Mouse (Mus musculus) frontal cortex, adult (tissue): ENCODE results near the gene B3gnt3.
"Not testable (repeated sequence)": the region's sequence is repeated elsewhere in the genome, so short reads cannot be mapped to it uniquely, and the experiment has no call there.

Source experiments
- ATAC-seq: cut with Nextera tagmentation; 2 replicates; pipeline ENCODE4 v1.9.2; 2017; ENCODE audit warnings: mild to moderate bottlenecking, moderate library complexity, mixed read lengths; ENCODE audit not compliant: low TSS enrichment

The B3gnt3 gene

DNA sequence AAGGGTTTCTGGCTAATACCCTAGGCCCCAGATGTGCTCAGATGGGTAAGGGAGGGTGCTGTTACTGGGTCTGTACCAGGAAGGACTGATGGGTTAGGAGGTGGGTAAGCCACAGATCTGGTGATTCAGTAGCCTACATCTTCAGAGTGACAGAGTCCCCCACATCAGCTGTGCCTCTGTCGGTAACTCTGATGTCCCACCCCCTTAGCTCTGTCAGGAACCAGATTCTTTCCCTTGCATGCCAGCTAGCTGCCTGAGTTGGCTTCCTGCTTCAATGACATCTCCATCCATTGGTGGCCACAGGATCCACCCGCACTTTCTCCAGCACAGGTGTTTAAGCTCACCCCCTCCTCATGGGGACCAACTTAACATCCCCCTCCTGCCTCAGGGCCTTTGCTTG lies 10.0 kb upstream of the B3gnt3 start:
- peak; percentile 44 for ATAC-seq

DNA sequence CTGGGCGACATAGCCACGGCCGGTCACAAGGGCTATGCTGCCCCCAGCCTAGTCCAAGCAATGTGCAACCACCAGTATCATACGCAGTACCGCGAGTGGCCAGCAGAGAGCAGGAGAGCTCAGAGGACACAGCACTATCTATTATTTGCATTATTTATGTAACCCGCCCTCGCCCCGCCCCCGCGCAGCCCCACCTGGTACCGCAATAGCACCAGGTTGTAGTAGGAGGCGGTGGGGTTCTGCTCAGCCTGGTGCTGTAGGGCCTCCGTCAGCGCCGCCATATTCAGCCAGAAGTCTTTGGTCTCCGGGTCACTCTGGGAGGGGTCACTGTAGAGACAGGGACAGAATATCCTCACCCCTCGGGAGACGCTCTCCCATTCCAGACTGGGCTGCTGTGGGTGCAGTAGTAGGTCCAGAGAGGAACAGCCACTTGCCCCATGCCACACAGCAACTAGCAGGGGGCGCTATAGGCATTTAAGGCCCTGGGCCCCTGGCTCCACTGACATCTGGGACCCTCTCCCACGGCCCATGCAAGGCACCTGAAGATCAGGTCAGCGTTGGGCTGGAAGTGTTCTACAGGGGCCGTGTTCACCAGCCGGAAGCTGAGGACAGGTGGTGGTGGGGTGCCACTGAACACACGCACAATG lies 8.3 kb upstream of the B3gnt3 start:
- ATAC-seq = peak; percentile 27

DNA sequence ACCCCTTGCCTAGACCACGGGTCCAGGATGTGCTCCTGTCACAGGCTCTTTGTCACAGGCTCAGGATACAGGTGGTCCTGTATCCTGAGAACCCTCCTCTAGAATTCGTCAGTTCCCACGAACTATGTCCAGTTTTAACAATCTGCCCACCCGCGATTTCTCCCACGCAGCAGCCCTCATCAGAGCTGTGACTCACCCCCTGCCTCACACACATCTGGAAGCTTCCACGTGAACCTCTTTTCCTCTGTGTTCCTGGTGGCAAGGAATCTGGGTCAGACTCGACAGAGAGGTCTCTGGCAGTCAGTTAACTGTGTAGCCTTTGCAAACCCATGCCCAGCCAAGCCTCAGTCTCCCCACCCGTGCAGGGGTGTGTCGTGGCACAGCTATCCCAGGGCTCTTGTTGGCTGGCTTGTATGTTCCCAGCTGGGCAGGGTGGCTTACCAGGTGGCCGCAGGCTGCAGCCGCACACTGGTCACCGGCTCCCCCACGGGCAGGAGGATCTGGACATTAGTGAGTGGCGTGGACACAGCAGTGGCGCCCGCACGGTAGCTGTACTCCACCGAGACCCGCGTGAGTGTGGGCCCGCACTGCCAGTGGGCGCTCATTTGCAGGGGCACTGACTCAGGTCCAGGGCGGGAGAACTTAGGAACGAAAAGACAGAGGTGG lies 7.7 kb upstream of the B3gnt3 start:
- ATAC-seq = peak; percentile 13

DNA sequence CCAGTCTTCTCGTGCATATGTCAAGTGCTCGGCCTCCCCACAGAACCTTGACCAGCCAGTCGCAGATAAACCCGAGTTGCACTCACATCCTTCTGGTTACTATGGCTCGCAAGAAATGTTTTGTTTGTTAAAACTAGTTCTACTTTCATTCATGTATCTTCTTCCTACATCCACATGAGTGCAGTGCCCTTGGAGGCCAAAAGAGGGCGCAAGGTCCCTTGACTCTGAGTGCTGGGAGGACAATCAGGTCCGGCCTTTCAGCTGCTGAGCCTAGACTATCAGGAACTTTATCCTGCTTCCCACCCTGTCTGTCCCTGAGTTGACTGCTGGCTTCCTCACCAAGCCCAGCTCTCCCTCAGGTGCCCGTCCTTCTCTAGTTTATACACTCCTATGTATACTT lies 6.3 kb upstream of the B3gnt3 start:
- no peak for ATAC-seq

DNA sequence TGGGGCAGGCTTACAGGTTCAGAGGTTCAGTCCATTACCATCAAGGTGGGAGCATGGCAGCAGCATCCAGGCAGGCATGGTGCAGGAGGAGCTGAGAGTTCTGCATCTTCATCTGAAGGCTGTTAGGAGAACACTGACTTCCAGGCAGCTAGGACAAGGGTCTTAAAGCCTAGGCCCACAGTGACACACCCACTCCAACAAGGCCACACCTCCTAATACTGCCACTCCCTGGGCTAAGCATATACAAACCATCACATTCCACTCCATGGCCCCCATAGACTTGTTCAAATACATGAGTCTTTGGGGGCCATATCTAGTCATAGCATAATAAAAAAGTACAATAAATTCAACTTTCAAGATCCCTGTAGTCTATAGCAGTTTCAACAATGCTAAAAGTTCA lies 1.8 kb upstream of the B3gnt3 start:
- ATAC-seq = not testable (repeated sequence)

DNA sequence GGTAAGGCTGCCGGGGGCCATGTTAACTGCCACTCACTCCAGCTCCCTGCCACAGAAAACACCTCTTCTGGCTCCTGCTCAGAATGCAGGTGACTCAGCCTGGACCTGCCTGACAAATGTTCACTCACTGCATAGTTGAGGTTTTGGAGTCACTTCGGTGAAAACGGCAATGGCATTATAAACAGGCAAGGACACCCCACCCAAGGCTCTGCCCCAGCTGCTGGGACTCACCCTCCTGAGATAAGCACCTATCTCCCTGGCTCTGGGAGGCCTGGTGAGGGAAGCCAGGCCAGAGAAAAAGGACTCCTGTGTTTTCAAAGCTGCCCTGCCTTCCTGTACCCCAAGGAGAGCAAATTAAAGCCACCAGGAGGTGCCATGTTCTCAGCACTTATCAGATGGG lies 1.3 kb upstream of the B3gnt3 start:
- no peak for ATAC-seq

DNA sequence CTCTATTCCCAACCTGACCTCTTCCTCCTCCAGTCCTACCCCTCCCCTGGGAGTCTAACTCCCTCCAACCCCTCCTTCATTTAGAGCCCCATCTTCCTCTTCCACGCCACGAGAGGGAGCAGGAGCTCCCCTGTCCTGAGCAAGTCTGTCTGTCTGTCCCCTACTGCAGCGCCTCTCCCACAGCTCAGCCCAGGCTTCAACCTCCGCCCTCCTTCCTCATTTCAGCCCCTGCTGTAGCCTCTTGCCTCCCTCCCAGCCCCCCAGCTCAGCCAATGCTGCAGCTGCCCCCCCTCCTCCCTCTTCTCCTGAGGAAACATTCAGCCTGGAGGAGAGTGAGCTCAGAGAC lies 471 bp upstream of the B3gnt3 start:
- no peak for ATAC-seq

DNA sequence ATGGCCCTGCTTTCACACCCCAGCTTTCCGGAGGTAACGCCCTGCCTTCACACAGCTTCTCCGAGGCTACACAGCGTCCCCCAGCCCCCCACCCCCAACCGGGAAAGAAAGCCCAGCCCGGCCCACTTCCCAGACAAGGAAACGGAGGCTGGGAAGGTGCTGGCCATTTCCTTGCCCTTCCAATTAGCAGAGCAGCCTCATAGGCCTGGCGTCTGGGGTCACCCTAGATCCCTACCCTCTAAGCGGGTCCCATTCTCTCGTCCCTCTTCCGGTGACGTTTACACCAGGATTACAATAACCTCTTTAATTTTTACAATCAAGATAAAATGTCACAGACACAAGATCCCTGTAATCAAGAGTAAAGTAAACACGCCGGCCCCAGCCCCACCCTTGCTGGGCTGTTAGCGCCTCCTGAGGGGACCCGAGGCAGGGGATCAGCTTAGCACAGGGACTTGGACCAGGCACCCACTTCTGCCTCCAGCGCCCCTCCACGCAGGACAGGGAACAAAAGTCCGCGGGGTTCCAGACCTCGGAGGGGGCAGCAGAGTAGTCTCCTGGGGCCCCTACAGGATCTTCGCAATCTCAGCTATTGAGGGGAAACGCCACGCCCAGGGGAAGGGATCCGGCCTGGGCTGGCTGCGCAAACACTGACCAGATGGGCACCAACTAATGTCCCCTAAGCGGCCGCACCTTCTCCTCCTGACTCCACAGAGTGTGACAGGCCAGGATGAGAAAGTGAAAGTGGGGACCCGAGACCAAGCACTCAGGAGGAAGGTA lies 908 bp downstream of the B3gnt3 start:
- no peak for ATAC-seq

DNA sequence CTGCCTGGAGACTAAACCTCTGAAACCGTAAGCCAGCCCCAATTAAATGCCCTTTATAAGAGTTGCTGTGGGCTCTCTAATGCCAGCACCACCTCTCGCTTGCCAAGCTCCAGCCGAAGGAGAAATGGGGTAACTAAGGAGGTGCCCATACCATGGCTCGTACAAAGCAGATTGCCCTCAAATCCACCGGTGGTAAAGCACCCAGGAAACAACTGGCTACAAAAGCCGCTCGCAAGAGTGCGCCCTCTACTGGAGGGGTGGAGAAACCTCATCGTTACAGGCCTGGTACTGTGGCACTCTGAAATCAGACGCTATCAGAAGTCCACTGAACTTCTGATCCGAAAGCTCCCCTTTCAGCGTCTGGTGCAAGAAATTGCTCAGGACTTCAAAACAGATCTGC lies 6.1 kb downstream of the B3gnt3 start:
- not testable (repeated sequence) for ATAC-seq

DNA sequence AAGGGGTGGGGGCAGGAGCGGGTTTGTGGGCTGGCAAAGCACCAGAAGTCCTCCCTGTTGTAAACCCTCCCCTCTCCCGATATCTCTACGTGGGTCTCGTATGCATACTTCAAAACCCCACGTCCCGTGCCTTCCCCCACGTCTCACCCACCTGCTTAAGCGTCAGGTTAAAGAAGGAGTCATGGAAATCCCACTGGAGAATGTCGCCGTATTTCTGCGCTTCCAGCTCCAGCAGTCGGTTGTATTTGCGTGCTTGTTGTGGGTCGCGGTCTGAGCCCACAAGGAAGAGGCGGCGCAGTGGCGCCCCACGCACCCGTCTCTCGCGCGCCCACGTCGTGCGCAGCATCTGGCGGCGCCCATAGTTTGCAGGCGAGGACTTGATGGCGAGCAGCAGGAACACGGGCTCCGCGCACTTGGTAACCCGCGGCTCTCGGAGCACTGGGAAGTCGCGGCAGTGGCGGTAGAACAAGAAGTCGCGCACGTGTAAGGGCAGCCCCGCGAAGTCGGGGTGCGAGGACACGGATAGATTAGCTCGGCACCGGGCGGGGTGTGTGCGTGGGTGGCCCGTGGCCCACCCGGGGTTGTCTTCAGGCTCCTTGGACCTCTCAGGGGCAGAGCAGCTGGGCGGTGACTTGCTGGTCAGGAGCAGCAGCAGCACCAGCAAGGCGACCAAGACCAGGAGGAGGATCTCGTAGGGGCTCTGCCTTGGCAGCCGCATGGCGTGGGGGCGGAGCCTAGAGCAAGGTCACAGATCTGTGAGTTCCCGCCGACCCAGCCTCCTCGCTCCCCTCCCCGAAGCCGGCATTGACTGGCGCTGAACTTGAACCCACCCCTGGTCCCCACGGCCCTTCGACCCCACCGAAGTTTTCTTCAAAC lies 8.2 kb downstream of the B3gnt3 start:
- peak; percentile 27; the same call in 1 of the 2 replicates for ATAC-seq

DNA sequence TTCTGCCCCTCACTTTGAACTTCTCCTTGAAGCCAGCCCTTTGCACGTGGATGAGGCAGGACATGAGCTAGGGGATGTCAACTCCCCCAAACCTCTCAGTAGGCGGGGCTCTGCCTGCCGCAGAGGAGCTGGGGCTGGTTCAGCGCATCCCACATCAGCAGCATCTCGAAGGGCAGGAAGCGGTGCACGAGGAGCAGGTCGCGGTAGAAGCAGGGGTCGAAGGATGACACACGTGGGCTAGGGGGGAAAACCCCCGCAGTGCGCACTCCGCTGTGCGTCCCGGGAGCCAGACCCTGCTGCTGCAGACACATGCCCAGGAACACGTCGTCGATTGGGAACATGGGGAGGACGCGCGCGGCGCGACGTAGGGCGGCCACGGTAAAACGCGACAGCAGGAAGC lies 9.1 kb downstream of the B3gnt3 start:
- ATAC-seq = no peak

DNA sequence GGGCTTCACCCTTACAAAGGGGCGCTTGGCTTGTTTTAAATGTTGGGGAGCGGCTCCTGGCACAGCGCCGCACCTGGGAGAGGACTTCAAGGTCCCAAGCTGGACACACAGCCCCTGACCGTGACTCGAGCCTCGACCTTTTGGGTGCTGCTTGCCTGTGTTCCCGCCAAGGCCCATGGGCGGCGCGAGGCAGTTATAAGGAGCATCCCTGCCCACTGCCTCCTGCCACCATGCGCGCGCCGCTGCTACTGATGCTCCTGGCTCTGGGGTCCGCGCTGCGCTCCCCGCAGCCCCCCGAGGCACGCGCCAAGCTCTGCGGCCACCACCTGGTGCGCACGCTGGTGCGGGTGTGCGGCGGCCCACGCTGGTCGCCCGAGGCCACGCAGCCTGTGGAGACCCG lies 12.6 kb downstream of the B3gnt3 start, which contains the start of gene Insl3:
Gene Insl3, plus strand, starts transcription at position 187 of the 400 bp plus-strand sequence.
- ATAC-seq = no peak

DNA sequence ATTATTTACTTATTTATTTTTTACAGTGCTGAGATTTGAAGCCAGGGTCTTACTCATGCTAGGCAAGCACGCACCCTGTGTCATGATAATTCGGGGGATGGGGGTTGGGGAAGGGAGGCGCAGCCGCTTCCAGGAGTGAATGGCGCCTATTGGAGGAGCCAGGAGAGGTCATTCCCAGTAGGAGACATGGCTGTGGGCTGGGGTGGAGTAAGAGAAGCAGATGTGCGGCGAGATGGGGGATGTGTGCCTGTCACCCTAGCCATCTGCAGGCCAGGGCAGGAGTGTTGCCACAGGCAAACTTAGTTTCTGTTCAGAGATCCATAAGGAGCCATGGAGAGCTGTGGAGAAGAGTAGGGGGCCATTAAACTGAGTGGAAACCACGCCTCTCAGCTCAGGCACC lies 14.0 kb downstream of the B3gnt3 start:
- no peak for ATAC-seq

DNA sequence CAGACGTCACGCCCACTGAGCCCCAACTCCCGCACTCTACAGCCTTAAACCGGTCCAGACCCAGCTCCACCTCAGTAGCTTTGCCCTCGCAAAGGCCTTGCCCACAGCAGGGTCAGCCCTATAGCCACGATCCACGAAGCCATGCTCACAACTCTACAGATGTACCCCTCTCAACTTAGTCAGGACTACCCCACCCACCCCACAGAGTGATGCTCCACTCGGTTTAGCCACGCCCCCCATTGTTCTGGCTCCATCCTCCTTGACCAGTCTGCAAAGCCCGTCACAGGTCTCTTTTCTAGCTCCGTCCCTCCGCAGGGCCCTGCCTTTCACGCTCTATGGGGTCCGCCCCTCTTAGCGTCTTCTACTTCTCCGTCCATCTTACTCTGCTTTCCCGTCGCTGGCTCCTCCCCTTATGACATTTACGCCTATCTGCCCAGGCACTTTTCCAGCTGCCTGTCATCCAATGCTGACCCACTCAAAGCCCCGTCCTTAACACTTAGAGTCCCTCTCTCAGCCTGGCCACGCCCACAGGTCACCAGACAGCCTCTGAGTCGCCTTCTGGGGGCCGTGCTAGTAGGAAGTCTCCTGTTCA lies 15.3 kb downstream of the B3gnt3 start:
- 0 out of 2 replicates have a peak, but pooled peaks have one; percentile 9 for ATAC-seq

DNA sequence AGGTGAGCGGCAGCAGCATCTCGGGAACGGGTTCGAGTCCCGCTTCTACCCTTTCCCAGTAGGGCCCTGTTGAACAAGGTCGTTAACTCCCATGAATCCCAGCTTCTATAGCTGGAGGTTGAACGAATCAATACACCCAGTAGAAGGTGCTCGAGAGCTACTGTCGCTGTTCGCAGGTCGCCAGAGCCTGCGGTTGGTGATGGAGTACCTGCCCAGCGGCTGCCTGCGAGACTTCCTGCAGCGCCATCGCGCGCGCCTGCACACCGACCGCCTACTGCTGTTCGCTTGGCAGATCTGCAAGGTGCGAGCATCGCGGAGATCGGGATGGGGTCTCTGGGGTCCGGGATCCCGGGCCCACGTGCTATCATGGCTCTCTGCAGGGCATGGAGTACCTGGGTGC lies 16.0 kb downstream of the B3gnt3 start:
- ATAC-seq = peak; percentile 22; the same call in 1 of the 2 replicates

DNA sequence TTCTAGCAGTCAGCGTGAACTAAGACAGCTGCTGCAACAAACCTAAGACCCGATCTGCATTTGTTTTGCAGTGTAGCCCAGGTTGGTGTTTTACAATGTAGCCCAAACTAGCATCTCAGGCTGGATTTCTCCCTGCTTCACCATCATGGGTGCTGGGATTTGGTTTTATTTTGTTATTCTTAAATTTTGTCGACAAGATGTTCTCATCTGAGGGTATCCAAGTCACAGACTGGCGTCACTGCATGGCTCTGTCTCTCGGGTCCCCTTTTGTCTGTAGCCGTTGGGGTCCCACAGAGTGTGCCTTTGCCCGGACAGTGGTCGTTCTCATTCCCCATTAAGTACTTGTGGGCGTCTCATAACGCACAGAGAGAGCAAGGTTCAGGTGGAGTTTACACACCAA lies 16.9 kb downstream of the B3gnt3 start:
- ATAC-seq = no peak

DNA sequence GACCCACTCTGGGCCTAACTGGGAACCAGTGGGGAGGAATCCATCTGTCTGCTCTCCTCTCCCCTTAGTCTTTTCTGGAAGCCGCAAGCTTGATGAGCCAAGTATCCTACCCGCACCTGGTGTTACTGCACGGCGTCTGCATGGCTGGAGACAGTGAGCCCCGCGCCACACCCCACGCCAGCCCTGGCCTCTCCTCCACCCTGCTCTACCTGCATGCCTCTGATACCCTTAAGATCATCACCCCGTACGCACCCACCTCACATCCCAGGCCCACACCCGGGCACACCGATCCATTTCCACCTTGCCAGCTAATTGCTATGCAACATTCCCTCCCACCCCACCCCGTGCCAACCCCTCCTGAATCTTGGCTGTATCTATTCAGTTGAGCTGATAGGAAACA lies 18.8 kb downstream of the B3gnt3 start:
- ATAC-seq = no peak

DNA sequence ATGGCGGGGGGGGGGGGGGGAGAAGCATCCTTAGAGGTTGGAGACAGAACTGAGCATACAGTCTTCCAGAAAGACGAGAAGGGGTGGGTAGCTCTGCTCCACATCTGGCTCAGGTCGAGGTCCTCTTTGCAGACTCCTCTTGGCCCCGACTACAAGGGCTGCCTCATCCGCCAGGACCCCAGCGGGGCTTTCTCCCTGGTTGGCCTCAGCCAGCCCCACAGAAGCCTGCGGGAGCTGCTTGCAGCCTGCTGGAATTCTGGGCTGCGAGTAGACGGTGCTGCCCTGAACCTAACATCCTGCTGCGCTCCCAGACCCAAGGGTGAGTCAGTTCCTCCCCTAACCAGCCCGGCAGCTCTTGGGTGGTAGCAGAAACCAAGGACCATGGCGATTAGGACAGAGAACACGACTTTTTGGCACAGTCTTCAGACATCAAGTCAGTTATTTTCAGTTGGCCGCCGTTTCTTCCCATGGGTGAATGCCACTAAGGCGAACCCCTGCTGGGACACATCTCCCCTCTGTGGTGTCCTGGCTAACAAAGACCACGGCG lies 20.1 kb downstream of the B3gnt3 start:
- no peak for ATAC-seq

DNA sequence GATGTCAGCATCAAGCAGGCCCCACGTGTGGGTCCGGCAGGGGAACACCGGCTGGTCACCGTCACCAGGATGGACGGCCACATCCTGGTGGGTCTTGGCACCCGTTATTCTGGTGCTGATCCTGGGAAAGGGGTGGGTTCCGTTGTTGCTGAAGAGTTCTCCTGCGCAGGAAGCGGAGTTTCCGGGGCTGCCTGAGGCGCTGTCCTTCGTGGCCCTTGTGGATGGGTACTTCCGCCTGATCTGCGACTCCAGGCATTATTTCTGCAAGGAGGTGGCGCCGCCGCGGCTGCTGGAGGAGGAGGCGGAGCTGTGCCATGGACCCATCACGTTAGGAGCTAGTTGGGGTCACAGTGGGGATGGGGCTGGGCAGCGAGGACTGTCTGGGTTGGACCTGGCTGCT lies 21.1 kb downstream of the B3gnt3 start:
- ATAC-seq = no peak

DNA sequence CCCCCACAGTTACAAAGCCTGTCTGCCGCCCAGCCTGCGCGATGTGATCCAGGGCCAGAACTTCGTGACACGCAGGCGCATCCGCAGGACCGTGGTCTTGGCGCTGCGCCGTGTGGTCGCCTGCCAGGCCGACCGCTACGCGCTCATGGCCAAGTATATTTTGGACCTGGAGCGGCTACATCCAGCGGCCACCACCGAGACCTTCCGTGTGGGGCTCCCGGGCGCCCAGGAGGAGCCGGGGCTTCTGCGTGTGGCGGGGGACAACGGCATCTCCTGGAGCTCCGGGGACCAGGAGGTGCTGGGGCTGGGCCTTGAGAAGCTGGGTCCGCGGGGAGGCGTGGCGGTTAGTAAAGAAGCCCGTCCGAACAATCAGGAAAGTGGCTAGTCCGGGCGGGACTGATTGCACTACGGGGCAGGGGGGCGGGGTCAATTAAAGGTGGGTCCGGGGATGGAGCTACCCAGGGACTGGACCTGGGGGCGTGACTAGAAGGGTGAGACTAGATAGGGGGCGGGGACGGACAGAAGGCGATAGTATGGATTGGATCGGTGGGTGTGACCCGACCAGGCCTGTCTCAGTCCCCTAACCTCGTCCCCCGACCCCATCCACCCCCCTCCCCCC lies 21.9 kb downstream of the B3gnt3 start:
- ATAC-seq = no peak

DNA sequence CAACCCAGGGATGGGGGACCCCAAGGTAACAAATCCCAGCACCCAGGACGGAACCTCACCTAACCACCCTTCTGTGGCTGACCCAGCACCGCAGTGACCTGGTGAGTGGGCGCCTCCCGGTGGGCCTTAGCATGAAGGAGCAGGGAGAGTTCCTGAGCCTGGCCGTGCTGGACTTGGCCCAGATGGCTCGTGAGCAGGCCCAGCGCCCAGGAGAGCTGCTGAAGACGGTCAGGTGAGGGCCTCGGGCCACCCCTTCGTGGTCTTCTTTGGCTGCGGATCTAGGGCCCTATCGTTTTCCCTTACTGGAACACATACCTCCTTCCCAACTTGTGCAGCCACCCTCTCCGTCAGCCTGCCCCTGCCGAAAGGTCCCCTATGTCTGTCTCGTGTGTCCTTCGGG lies 22.5 kb downstream of the B3gnt3 start:
- no peak for ATAC-seq
